Mouse (Mus musculus) embryonic facial prominence, embryonic 14.5 days (tissue): ENCODE data around the gene Sox5. TPM values are rescaled to one million over a fixed set of nuclear protein-coding genes. Genes with fewer than 3 reads are reported as not detected.
A peak's percentile ranks its signal among the peaks of the same experiment; 100 is the strongest.

Experiments
- ATAC-seq: fragments of 200-750 bp; cut with Nextera tagmentation; 2 replicates; pipeline ENCODE4 v1.8.0; 2017; ENCODE audit warnings: low read depth, moderate number of reproducible peaks, moderate TSS enrichment
- DNase-seq: peaks from one replicate; pipeline ENCODE4 v3.0.0-alpha.2; 2015; ENCODE audit warnings: low spot score
- H3K27ac ChIP-seq: fragments of 300-500 bp; sonication (generic); replicated peaks from 2 replicates; pipeline ENCODE4 v1.5.1; 2014; ENCODE audit warnings: low read depth, mild to moderate bottlenecking, low read length, moderate library complexity
- H3K27me3 ChIP-seq: fragments of 300-500 bp; sonication (generic); replicated peaks from 2 replicates; pipeline ENCODE4 v1.6.1; 2014; ENCODE audit warnings: low read length; ENCODE audit not compliant: control insufficient read depth, insufficient read depth
- H3K36me3 ChIP-seq: fragments of 300-500 bp; sonication (generic); 2 replicates; pipeline ENCODE4 v1.6.1; 2014; ENCODE audit warnings: low read length, mixed read lengths; ENCODE audit not compliant: control insufficient read depth, insufficient read depth
- H3K4me1 ChIP-seq: fragments of 300-500 bp; sonication (generic); 2 replicates; pipeline ENCODE4 v1.6.1; 2014; ENCODE audit warnings: antibody characterized with exemption, low read length; ENCODE audit not compliant: control insufficient read depth, insufficient read depth
- H3K4me2 ChIP-seq: fragments of 300-500 bp; sonication (generic); 2 replicates; pipeline ENCODE4 v1.6.1; 2014; ENCODE audit warnings: low read depth, mild to moderate bottlenecking, low read length, moderate library complexity, mixed read lengths
- H3K4me3 ChIP-seq: fragments of 300-500 bp; sonication (generic); 2 replicates; pipeline ENCODE4 v1.5.1; 2014; ENCODE audit warnings: low read depth, mild to moderate bottlenecking, low read length
- H3K9ac ChIP-seq: fragments of 300-500 bp; sonication (generic); 2 replicates; pipeline ENCODE4 v1.6.1; 2014; ENCODE audit warnings: low read depth, mild to moderate bottlenecking, low read length, moderate library complexity, mixed read lengths
- H3K9me3 ChIP-seq: fragments of 300-500 bp; sonication (generic); 2 replicates; pipeline ENCODE4 v1.6.1; 2016; ENCODE audit warnings: low read length; ENCODE audit not compliant: control insufficient read depth
- WGBS: fragments of 180-500 bp; shearing (Covaris S2); extraction: QIAGEN DNeasy Blood & Tissue Kit; methylation state at CpG from one replicate; pipeline ENCODE4 v1.1.7; 2014; 5-methylcytosine and 5-hydroxymethylcytosine counted together
- polyA plus RNA-seq: library from polyadenylated mRNA; unstranded; fragments of >200 nt; fragmentation: Nextera tagmentation; extraction: Ambion mirVana; gene quantifications from 2 replicates; pipeline ENCODE4 v1.2.1, GENCODE M21; 2014

Sox5 gene
- polyA plus RNA-seq, 1 experiment from 2014 or later = 10.8 TPM

GRCm38 (mm10) chr6:144673906-144674305 lies 107.9 kb downstream of the Sox5 start:
- Histone ChIP-seq H3K27ac (no peak overlapping the region), H3K9ac (no peak overlapping the region), H3K4me2 (no peak overlapping the region), H3K4me3 (no peak overlapping the region), H3K27me3 (no peaks in the 10 kb centered on the region), H3K4me1 (no peaks in the 10 kb centered on the region), H3K36me3 (no peaks in the 10 kb centered on the region), H3K9me3 (no peaks in the 10 kb centered on the region)
- 71% methylated on average over 8 of the region's 8 CpGs for WGBS
- DNase-seq = no peak
- ATAC-seq = no peak

- Histone ChIP-seq H3K9ac (no peak overlapping the region), H3K36me3 (no peaks in the 10 kb centered on the region), H3K9me3 (no peaks in the 10 kb centered on the region), H3K4me2 (no peak overlapping the region), H3K27me3 (no peaks in the 10 kb centered on the region), H3K4me3 (no peak overlapping the region), H3K27ac (no peak overlapping the region), H3K4me1 (no peaks in the 10 kb centered on the region)
- ATAC-seq (no peak), DNase-seq (no peak)
- 57% methylated on average over 3 of the region's 3 CpGs for WGBS
Measured at GRCm38 (mm10) chr6:144670433-144671167, 111.2 kb downstream of the Sox5 start.

GRCm38 (mm10) chr6:144666617-144667016 lies 115.2 kb downstream of the Sox5 start:
- no peak overlapping the region for H3K4me2 ChIP-seq
- no peaks in the 10 kb centered on the region for H3K9me3 ChIP-seq
- no peaks in the 10 kb centered on the region for H3K36me3 ChIP-seq
- H3K27ac ChIP-seq = no peak overlapping the region
- H3K4me1 ChIP-seq = no peaks in the 10 kb centered on the region
- WGBS = 93% methylated on average over 6 of the region's 6 CpGs
- no peak overlapping the region for H3K9ac ChIP-seq
- DNase-seq (no peak), ATAC-seq (no peak)
- H3K4me3 ChIP-seq = no peak overlapping the region
- H3K27me3 ChIP-seq = no peaks in the 10 kb centered on the region

GRCm38 (mm10) chr6:144664765-144665164 lies 117.0 kb downstream of the Sox5 start:
- no peak overlapping the region for H3K9ac ChIP-seq
- H3K9me3 ChIP-seq = no peaks in the 10 kb centered on the region
- H3K27ac ChIP-seq = no peak overlapping the region
- H3K36me3 ChIP-seq = no peaks in the 10 kb centered on the region
- H3K27me3 ChIP-seq = no peaks in the 10 kb centered on the region
- no peak overlapping the region for H3K4me3 ChIP-seq
- no peak overlapping the region for H3K4me2 ChIP-seq
- no peak for DNase-seq
- ATAC-seq = no peak
- peaks cover 1% of the 10 kb centered on the region; the same call in 1 of the 2 replicates for H3K4me1 ChIP-seq
- 79% methylated on average over 9 of the region's 9 CpGs for WGBS

- Histone ChIP-seq H3K4me2 (no peak overlapping the region), H3K9me3 (no peaks in the 10 kb centered on the region), H3K4me3 (no peak overlapping the region), H3K36me3 (no peaks in the 10 kb centered on the region), H3K27me3 (no peaks in the 10 kb centered on the region), H3K4me1 (peaks cover 8% of the 10 kb centered on the region; the same call in 1 of the 2 replicates), H3K9ac (no peak overlapping the region), H3K27ac (no peak overlapping the region)
- DNase-seq (no peak), ATAC-seq (no peak)
- WGBS = 62% methylated on average over 4 of the region's 4 CpGs
Measured at GRCm38 (mm10) chr6:144663516-144664074, 118.2 kb downstream of the Sox5 start.

GRCm38 (mm10) chr6:144659115-144660108 lies 122.4 kb downstream of the Sox5 start:
- H3K27me3 ChIP-seq = no peaks in the 10 kb centered on the region
- no peak overlapping the region for H3K27ac ChIP-seq
- no peaks in the 10 kb centered on the region for H3K36me3 ChIP-seq
- H3K9ac ChIP-seq = no peak overlapping the region
- DNase-seq (peak; percentile 27), ATAC-seq (no peak)
- H3K4me3 ChIP-seq = no peak overlapping the region
- H3K4me1 ChIP-seq = peaks cover 8% of the 10 kb centered on the region; the same call in 1 of the 2 replicates
- H3K9me3 ChIP-seq = no peaks in the 10 kb centered on the region
- no peak overlapping the region for H3K4me2 ChIP-seq
- WGBS = 75% methylated on average over 10 of the region's 10 CpGs

GRCm38 (mm10) chr6:144652876-144653275 lies 128.9 kb downstream of the Sox5 start:
- no peak overlapping the region for H3K9ac ChIP-seq
- H3K4me3 ChIP-seq = no peak overlapping the region
- H3K27ac ChIP-seq = no peak overlapping the region
- DNase-seq (no peak), ATAC-seq (no peak)
- 74% methylated on average over 5 of the region's 5 CpGs for whole genome bisulfite sequencing
- no peaks in the 10 kb centered on the region for H3K9me3 ChIP-seq
- H3K27me3 ChIP-seq = no peaks in the 10 kb centered on the region
- no peak overlapping the region for H3K4me2 ChIP-seq
- no peaks in the 10 kb centered on the region for H3K36me3 ChIP-seq
- 0 out of 2 replicates have a peak, but pooled peaks cover 3% of the 10 kb centered on the region for H3K4me1 ChIP-seq

GRCm38 (mm10) chr6:144648896-144649295 lies 132.9 kb downstream of the Sox5 start:
- WGBS = 65% methylated on average over 9 of the region's 9 CpGs
- Histone ChIP-seq H3K27ac (no peak overlapping the region), H3K27me3 (no peaks in the 10 kb centered on the region), H3K36me3 (no peaks in the 10 kb centered on the region), H3K4me2 (no peak overlapping the region), H3K4me1 (0 out of 2 replicates have a peak, but pooled peaks cover 3% of the 10 kb centered on the region), H3K4me3 (no peak overlapping the region), H3K9ac (no peak overlapping the region), H3K9me3 (no peaks in the 10 kb centered on the region)
- no peak for ATAC-seq
- no peak for DNase-seq
